ENCODE assay signal across 30 mouse cellular contexts in genomic region chr8:57086811-57087210, GRCm38 (mm10).
"Had no signal": no experiment of that assay in that cellular context is flagged by ENCODE, and none has a peak within 500 bp of the region (broad histone marks: within the 10 kb centered on the region; RNA-seq: fewer than 3 reads in every experiment).

No protein-coding gene starts in this region.

- H3K9me3 ChIP-seq: limb, embryonic 10.5 days; limb, embryonic 12.5 days; limb, embryonic 13.5 days; limb, embryonic 15.5 days; liver, embryonic 12.5 days; liver, embryonic 13.5 days; liver, embryonic 15.5 days; lung, embryonic 15.5 days; megakaryocyte, embryonic 14.5 days; midbrain, embryonic 10.5 days; midbrain, embryonic 12.5 days; midbrain, embryonic 13.5 days; midbrain, embryonic 15.5 days; neural tube, embryonic 12.5 days had no signal

- H3K27ac ChIP-seq: limb, embryonic 10.5 days; limb, embryonic 12.5 days; limb, embryonic 13.5 days; limb, embryonic 15.5 days; liver, embryonic 12.5 days; liver, embryonic 13.5 days; liver, embryonic 14.5 days; liver, embryonic 15.5 days; lung, embryonic 15.5 days; macrophage; midbrain, embryonic 10.5 days; midbrain, embryonic 12.5 days; midbrain, embryonic 13.5 days; midbrain, embryonic 15.5 days; neural tube, embryonic 12.5 days had no signal

- ATAC-seq: liver, embryonic 12.5 days; liver, postnatal 0 days; midbrain, embryonic 13.5 days; midbrain, embryonic 15.5 days; midbrain, embryonic 16.5 days had no signal

- H3K36me3 ChIP-seq: limb, embryonic 10.5 days; limb, embryonic 12.5 days; limb, embryonic 13.5 days; limb, embryonic 15.5 days; liver, embryonic 12.5 days; liver, embryonic 13.5 days; liver, embryonic 15.5 days; lung, embryonic 15.5 days; midbrain, embryonic 10.5 days; midbrain, embryonic 12.5 days; midbrain, embryonic 13.5 days; midbrain, embryonic 15.5 days; neural tube, embryonic 12.5 days had no signal

- H3K4me2 ChIP-seq: limb, embryonic 12.5 days; limb, embryonic 13.5 days; limb, embryonic 15.5 days; liver, embryonic 11.5 days; liver, embryonic 12.5 days; liver, embryonic 13.5 days; liver, embryonic 15.5 days; lung, embryonic 14.5 days; lung, embryonic 15.5 days; midbrain, embryonic 11.5 days; midbrain, embryonic 12.5 days; midbrain, embryonic 13.5 days; midbrain, embryonic 15.5 days; neural tube, embryonic 12.5 days had no signal

- H3K9ac ChIP-seq: limb, embryonic 12.5 days; limb, embryonic 13.5 days; limb, embryonic 15.5 days; liver, embryonic 12.5 days; liver, embryonic 13.5 days; liver, embryonic 14.5 days; liver, embryonic 15.5 days; liver, postnatal 0 days; lung, embryonic 14.5 days; lung, embryonic 15.5 days; midbrain, embryonic 12.5 days; midbrain, embryonic 13.5 days; midbrain, embryonic 15.5 days; neural tube, embryonic 12.5 days had no signal

- DNase-seq: left cerebral cortex, postnatal 4 days; liver; liver, embryonic 13.5 days; liver, postnatal 0 days; lung, adult 18-20 months; lung, adult 2 months; lung, embryonic 14.5 days; lung, postnatal 10 days; lung, postnatal 14 days; lung, postnatal 4 days; midbrain, embryonic 14.5 days had no signal

- H3K4me1 ChIP-seq: limb, embryonic 10.5 days; limb, embryonic 12.5 days; limb, embryonic 15.5 days; liver, embryonic 12.5 days; liver, embryonic 13.5 days; liver, embryonic 15.5 days; lung, embryonic 15.5 days; megakaryocyte, embryonic 14.5 days; midbrain, embryonic 10.5 days; midbrain, embryonic 12.5 days; midbrain, embryonic 13.5 days; midbrain, embryonic 15.5 days; neural tube, embryonic 12.5 days had no signal

- H3K27me3 ChIP-seq: limb, embryonic 12.5 days; limb, embryonic 13.5 days; limb, embryonic 15.5 days; liver, embryonic 12.5 days; liver, embryonic 13.5 days; liver, embryonic 15.5 days; lung, embryonic 15.5 days; megakaryocyte, embryonic 14.5 days; midbrain, embryonic 12.5 days; midbrain, embryonic 13.5 days; midbrain, embryonic 15.5 days; neural tube, embryonic 12.5 days had no signal

- H3K4me3 ChIP-seq: limb, embryonic 10.5 days; limb, embryonic 12.5 days; limb, embryonic 13.5 days; limb, embryonic 15.5 days; liver, embryonic 12.5 days; liver, embryonic 13.5 days; liver, embryonic 15.5 days; lung, embryonic 15.5 days; megakaryocyte, embryonic 14.5 days; midbrain, embryonic 10.5 days; midbrain, embryonic 12.5 days; midbrain, embryonic 13.5 days; midbrain, embryonic 15.5 days; myocyte; neural tube, embryonic 12.5 days had no signal
